Mouse (Mus musculus) liver, embryonic 15.5 days (tissue): Measurements from ENCODE around the gene Slc6a12. TPM values are rescaled to one million over a fixed set of nuclear protein-coding genes. Genes with fewer than 3 reads are reported as not detected.

Source experiments
- microRNA-seq: library from miRNA; unstranded; fragments of <30 nt; microRNA quantifications from one replicate; pipeline ENCODE4, GENCODE M21; 2016
- polyA plus RNA-seq: library from polyadenylated mRNA; unstranded; fragments of >200 nt; fragmentation: Nextera tagmentation; extraction: Ambion mirVana; gene quantifications from 2 replicates; pipeline ENCODE4 v1.2.1, GENCODE M21; 2015

Gene Slc6a12
- polyA plus RNA-seq, 1 experiment from 2014 or later, result 2.5 TPM

Small RNA genes within 50 kb of the gene (microRNA-seq; reads per million reads assigned to microRNA genes)
- not detected for gene Gm24855

Other genes starting within 250 kb of the Slc6a12 start
- gene Mical3, start 212.1 kb upstream of the Slc6a12 start, polyA plus RNA-seq, result 8.7 and 11.5 TPM in 2 replicates
- 4.4 and 5.6 TPM in 2 replicates for gene Pex26, start 159.4 kb upstream of the Slc6a12 start, polyA plus RNA-seq
- gene Tuba8, start 132.4 kb upstream of the Slc6a12 start, polyA plus RNA-seq, result 5.4 and 6.1 TPM in 2 replicates
- gene Usp18, start 97.2 kb upstream of the Slc6a12 start, polyA plus RNA-seq, result 9.5 and 10.9 TPM in 2 replicates
- gene Slc6a13, start 42.8 kb upstream of the Slc6a12 start, polyA plus RNA-seq, result 34.1 and 39.1 TPM in 2 replicates
- not detected in 2 replicates for gene Iqsec3, start 130.6 kb downstream of the Slc6a12 start, polyA plus RNA-seq